10 mouse cellular contexts compared by ENCODE assay signal in the genomic region with DNA sequence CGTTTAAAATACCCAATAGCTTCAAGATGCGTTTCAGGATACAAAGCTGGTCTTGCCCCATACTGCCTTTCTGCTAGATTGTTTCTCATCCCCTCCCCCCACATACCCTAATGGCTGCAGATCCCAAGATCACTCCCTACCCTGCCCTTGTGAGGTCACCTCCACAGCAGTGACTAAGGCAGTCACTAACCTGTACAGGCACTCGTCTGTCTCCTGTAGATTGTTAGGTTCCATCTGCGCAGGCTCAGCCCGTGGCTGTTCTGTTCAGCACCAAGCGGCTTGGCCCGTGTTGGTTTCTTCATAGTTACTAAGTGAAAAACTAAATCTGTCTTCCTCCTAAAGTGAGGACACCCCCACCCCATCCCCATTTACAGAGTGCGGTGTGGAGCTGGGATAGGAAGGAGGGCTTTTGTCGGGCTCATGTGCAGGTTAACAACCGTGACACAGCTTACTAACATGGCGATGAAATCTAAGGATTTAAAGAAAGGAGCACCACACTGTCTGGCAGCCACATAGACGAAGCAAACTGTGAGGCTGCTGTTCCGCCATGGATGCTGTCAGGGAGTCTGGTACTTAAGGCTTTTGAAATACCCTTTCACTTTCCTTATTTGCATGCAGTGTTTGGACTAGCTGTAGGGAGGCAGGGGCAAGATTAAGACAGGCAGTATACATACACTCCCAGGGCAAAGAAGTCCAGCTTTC.
DNase-seq lines count a peak whose midpoint lies in the region; ATAC-seq and TF ChIP-seq lines count a peak whose summit lies in the region.
"Had no signal": no experiment of that assay in that cellular context is flagged by ENCODE, and none has a peak within 500 bp of the region (broad histone marks: within the 10 kb centered on the region; RNA-seq: fewer than 3 reads in every experiment).

No protein-coding gene starts in this region.

- peaks cover 5% of the 10 kb centered on the region for H3K27me3 ChIP-seq in liver, embryonic 11.5 days (replicated peaks; ENCODE audit: control insufficient read depth, insufficient read depth, low read length)
- H3K27me3 ChIP-seq in liver, postnatal 0 days (ENCODE audit: insufficient read depth, low read length), result 0 out of 2 replicates have a peak, but pooled peaks cover 2% of the 10 kb centered on the region
- H3K27me3 ChIP-seq in forebrain, embryonic 14.5 days (replicated peaks; ENCODE audit: control insufficient read depth, insufficient read depth, low read length), result no peaks in the 10 kb centered on the region
- no peaks in the 10 kb centered on the region for H3K27me3 ChIP-seq in neural tube, embryonic 15.5 days (replicated peaks)

- H3K4me2 ChIP-seq in liver, embryonic 11.5 days, result 0 out of 2 replicates have a peak overlapping the region, but pooled peaks have one; percentile 20
- no peak overlapping the region for H3K4me2 ChIP-seq in liver, postnatal 0 days (ENCODE audit: low read depth, low read length)
- peak overlapping the region; percentile 6 for H3K4me2 ChIP-seq in forebrain, embryonic 14.5 days (ENCODE audit: low read length)
- peak overlapping the region; percentile 34 for H3K4me2 ChIP-seq in neural tube, embryonic 15.5 days

- no peak for DNase-seq in liver, embryonic 11.5 days (ENCODE audit: low spot score)
- DNase-seq in liver, postnatal 0 days, result no peak
- peak; percentile 42 for DNase-seq in forebrain, embryonic 14.5 days (ENCODE audit: low spot score)
- peak; percentile 49 for DNase-seq in kidney, postnatal 10 days
- DNase-seq in left cerebral cortex, adult 2 months (ENCODE audit: extremely low spot score in 1 of 2, low spot score in 2 of 2), result no peak
- DNase-seq in ovary, postnatal 10 days (ENCODE audit: low spot score), result no peak
- no peak for DNase-seq in frontal cortex, postnatal 14 days (ENCODE audit: low spot score in 2 of 2)
- DNase-seq: lung, adult 18-20 months; thymus, postnatal 4 days had no signal

- intact Hi-C loops in left cerebral cortex, adult 2 months (cut with DNase I), result no loop called here

- peak overlapping the region; percentile 43 for H3K27ac ChIP-seq in liver, embryonic 11.5 days (ENCODE audit: low read depth, low read length)
- no peak overlapping the region for H3K27ac ChIP-seq in liver, postnatal 0 days (ENCODE audit: low read depth)
- no peak overlapping the region for H3K27ac ChIP-seq in forebrain, embryonic 14.5 days (ENCODE audit: low read depth, low read length)
- H3K27ac ChIP-seq in neural tube, embryonic 15.5 days (replicated peaks), result peak overlapping the region; percentile 70
- no peak overlapping the region for H3K27ac ChIP-seq in left cerebral cortex, adult 2 months

- 48% methylated on average over 13 of the region's 13 CpGs for WGBS in liver, embryonic 11.5 days
- WGBS in liver, postnatal 0 days (ENCODE audit: insufficient replicate concordance), result 50% methylated on average over 13 of the region's 13 CpGs
- 21% methylated on average over 13 of the region's 13 CpGs for WGBS in forebrain, embryonic 14.5 days
- WGBS in neural tube, embryonic 15.5 days, result 19% methylated on average over 13 of the region's 13 CpGs

- no peak overlapping the region for H3K9ac ChIP-seq in liver, embryonic 11.5 days (ENCODE audit: low read depth, low read length)
- no peak overlapping the region for H3K9ac ChIP-seq in liver, postnatal 0 days (replicated peaks)
- H3K9ac ChIP-seq in forebrain, embryonic 14.5 days (ENCODE audit: low read length), result no peak overlapping the region
- 0 out of 2 replicates have a peak overlapping the region, but pooled peaks have one; percentile 9 for H3K9ac ChIP-seq in neural tube, embryonic 15.5 days (replicated peaks)

- peaks cover 17% of the 10 kb centered on the region for H3K4me1 ChIP-seq in liver, embryonic 11.5 days (replicated peaks; ENCODE audit: control insufficient read depth, insufficient read depth, low read length)
- H3K4me1 ChIP-seq in liver, postnatal 0 days (ENCODE audit: insufficient read depth), result peaks cover 14% of the 10 kb centered on the region; the same call in 1 of the 2 replicates
- H3K4me1 ChIP-seq in forebrain, embryonic 14.5 days (ENCODE audit: control insufficient read depth, insufficient read depth, low read length), result peaks cover 20% of the 10 kb centered on the region
- peaks cover 49% of the 10 kb centered on the region for H3K4me1 ChIP-seq in neural tube, embryonic 15.5 days

- TF ChIP-seq EP300 in liver, postnatal 0 days (IDR thresholded peaks at IDR 0.05; ENCODE audit: low read depth), result no peak

- H3K4me3 ChIP-seq in liver, embryonic 11.5 days (ENCODE audit: low read depth, low read length), result no peak overlapping the region
- H3K4me3 ChIP-seq in liver, postnatal 0 days (ENCODE audit: low read depth, low read length), result no peak overlapping the region
- no peak overlapping the region for H3K4me3 ChIP-seq in forebrain, embryonic 14.5 days (ENCODE audit: low read depth, low read length)
- H3K4me3 ChIP-seq in neural tube, embryonic 15.5 days (replicated peaks), result no peak overlapping the region
- H3K4me3 ChIP-seq in left cerebral cortex, adult 2 months, result no peak overlapping the region

- no peaks in the 10 kb centered on the region for H3K36me3 ChIP-seq in liver, embryonic 11.5 days (ENCODE audit: control insufficient read depth, insufficient read depth, low read length)
- H3K36me3 ChIP-seq in liver, postnatal 0 days (replicated peaks; ENCODE audit: insufficient read depth, low read length), result no peaks in the 10 kb centered on the region
- no peaks in the 10 kb centered on the region for H3K36me3 ChIP-seq in forebrain, embryonic 14.5 days (ENCODE audit: control insufficient read depth, insufficient read depth, low read length)
- no peaks in the 10 kb centered on the region for H3K36me3 ChIP-seq in neural tube, embryonic 15.5 days

- no peak for TF ChIP-seq CTCF in liver, postnatal 0 days (IDR thresholded peaks at IDR 0.05; ENCODE audit: low read depth)
- no peak for TF ChIP-seq CTCF in left cerebral cortex, adult 2 months (IDR thresholded peaks at IDR 0.05)

- no peaks in the 10 kb centered on the region for H3K9me3 ChIP-seq in liver, embryonic 11.5 days (ENCODE audit: control insufficient read depth, low read length)
- H3K9me3 ChIP-seq in liver, postnatal 0 days (ENCODE audit: low read length), result no peaks in the 10 kb centered on the region
- H3K9me3 ChIP-seq in forebrain, embryonic 14.5 days (replicated peaks; ENCODE audit: control insufficient read depth, low read length), result no peaks in the 10 kb centered on the region
- H3K9me3 ChIP-seq in neural tube, embryonic 15.5 days (replicated peaks), result no peaks in the 10 kb centered on the region

- no peak for ATAC-seq in liver, embryonic 11.5 days (replicated peaks; ENCODE audit: low FRiP score)
- no peak for ATAC-seq in liver, postnatal 0 days
- peak; percentile 38; the same call in 1 of the 2 replicates for ATAC-seq in forebrain, embryonic 14.5 days
- peak; percentile 66 for ATAC-seq in neural tube, embryonic 15.5 days (ENCODE audit: low FRiP score)

Comparison
In these comparisons a context has a peak if more than half of its experiments do, and no peak if none do; other contexts are left out.
1. H3K27ac ChIP-seq: peak in liver, embryonic 11.5 days (single experiment) and neural tube, embryonic 15.5 days (single experiment); none in liver, postnatal 0 days (single experiment), forebrain, embryonic 14.5 days (single experiment) and left cerebral cortex, adult 2 months (single experiment).
2. ATAC-seq: peak in forebrain, embryonic 14.5 days (single experiment) and neural tube, embryonic 15.5 days (single experiment); none in liver, embryonic 11.5 days (single experiment) and liver, postnatal 0 days (single experiment).
3. DNase-seq: peak in forebrain, embryonic 14.5 days (single experiment) and kidney, postnatal 10 days (single experiment); none in liver, embryonic 11.5 days (single experiment), liver, postnatal 0 days (single experiment), left cerebral cortex, adult 2 months (0 of 2), ovary, postnatal 10 days (single experiment) and frontal cortex, postnatal 14 days (0 of 2).